In genomic region chr19:29455156-29455555, GRCm38 (mm10) we compare ENCODE assay signal across 28 mouse cellular contexts. TPM values are rescaled to one million over a fixed set of nuclear protein-coding genes. Genes with fewer than 3 reads are reported as not detected.
"Had no signal": no experiment of that assay in that cellular context is flagged by ENCODE, and none has a peak within 500 bp of the region (broad histone marks: within the 10 kb centered on the region; RNA-seq: fewer than 3 reads in every experiment).

No protein-coding gene starts in this region.

- H3K27me3 ChIP-seq: intestine, embryonic 15.5 days; limb, embryonic 12.5 days; limb, embryonic 15.5 days; lung, embryonic 15.5 days; midbrain, embryonic 13.5 days had no signal

- H3K4me3 ChIP-seq: intestine, embryonic 15.5 days; limb, embryonic 12.5 days; limb, embryonic 15.5 days; lung, embryonic 15.5 days; megakaryocyte, embryonic 14.5 days; midbrain, embryonic 10.5 days; midbrain, embryonic 13.5 days; myocyte had no signal

- H3K9ac ChIP-seq: intestine, embryonic 15.5 days; limb, embryonic 12.5 days; limb, embryonic 15.5 days; liver, embryonic 14.5 days; liver, postnatal 0 days; lung, embryonic 15.5 days; midbrain, embryonic 13.5 days had no signal

- DNase-seq: kidney, adult 8-10 months; kidney, postnatal 14 days; kidney, postnatal 4 days; left cerebral cortex, postnatal 4 days; liver, postnatal 0 days; lung, postnatal 10 days; lung, postnatal 36 days; right cerebral cortex, adult 18-20 months; right cerebral cortex, postnatal 14 days; right cerebral cortex, postnatal 4 days; thymus, adult 2 months; thymus, postnatal 14 days; thymus, postnatal 4 days had no signal

- H3K9me3 ChIP-seq: intestine, embryonic 15.5 days; limb, embryonic 12.5 days; limb, embryonic 15.5 days; lung, embryonic 15.5 days; megakaryocyte, embryonic 14.5 days; midbrain, embryonic 10.5 days; midbrain, embryonic 13.5 days had no signal

- H3K4me1 ChIP-seq: intestine, embryonic 15.5 days; limb, embryonic 12.5 days; limb, embryonic 15.5 days; lung, embryonic 15.5 days; midbrain, embryonic 10.5 days; midbrain, embryonic 13.5 days had no signal

- H3K4me2 ChIP-seq: intestine, embryonic 15.5 days; limb, embryonic 12.5 days; limb, embryonic 15.5 days; liver, embryonic 11.5 days; lung, embryonic 15.5 days; midbrain, embryonic 13.5 days had no signal

- H3K27ac ChIP-seq: intestine, embryonic 15.5 days; limb, embryonic 12.5 days; limb, embryonic 15.5 days; liver, embryonic 14.5 days; lung, embryonic 15.5 days; midbrain, embryonic 10.5 days; midbrain, embryonic 13.5 days had no signal

- H3K36me3 ChIP-seq: intestine, embryonic 15.5 days; limb, embryonic 12.5 days; limb, embryonic 15.5 days; lung, embryonic 15.5 days; midbrain, embryonic 10.5 days; midbrain, embryonic 13.5 days had no signal

- ATAC-seq: intestine, embryonic 15.5 days; liver, postnatal 0 days; midbrain, embryonic 13.5 days; midbrain, embryonic 16.5 days had no signal

RNA-seq across cellular contexts. Expression of gene Pdcd1lg2, which starts 44.4 kb away (rescaled TPM):
- polyA plus RNA-seq: intestine, embryonic 15.5 days; kidney, embryonic 16.5 days; limb, embryonic 12.5 days; limb, embryonic 15.5 days; liver, embryonic 11.5 days; liver, postnatal 0 days; midbrain, embryonic 10.5 days; midbrain, embryonic 16.5 days; myocyte; neural tube, embryonic 11.5 days; neural tube, embryonic 14.5 days; stomach, embryonic 16.5 days had no signal
